Mouse (Mus musculus): ENCODE results near the gene Mau2. TPM values are rescaled to one million over a fixed set of nuclear protein-coding genes. Genes with fewer than 3 reads are reported as not detected.

The Mau2 gene
- total and polyA plus RNA-seq, 3 experiments = 19.5 to 38.4 (median 25.5) TPM

GRCm38 (mm10) chr8:70049662-70050061 lies 7.1 kb upstream of the Mau2 start:
- in situ Hi-C loops (cut with MboI; ENCODE audit: low pct_ligation_motif_present, low pct_unique_long_range_greater_than_20kb, low sequenced_read_pairs) (no loop called here), dilution Hi-C loops (cut with MboI; ENCODE audit: extremely low pct_ligation_motif_present, extremely low pct_unique_long_range_greater_than_20kb, low sequenced_read_pairs) (no loop called here)
- TF ChIP-seq EP300 (IDR thresholded peaks at IDR 0.05; ENCODE audit: low read length) = no peak
- no peak for TF ChIP-seq JUN (IDR thresholded peaks at IDR 0.05; ENCODE audit: insufficient read depth, low read depth, low read length)
- TF ChIP-seq POLR2A (IDR thresholded peaks at IDR 0.05; ENCODE audit: low read depth, low read length) = no peak
- no peak for TF ChIP-seq RAD21 (IDR thresholded peaks at IDR 0.05; ENCODE audit: low read depth, low read length)
- no peak for TF ChIP-seq CTCF (conservative IDR thresholded peaks at IDR 0.05 in 1 of 2, IDR thresholded peaks at IDR 0.05 in 1 of 2; ENCODE audit: low read depth in 2 of 2, low read length in 2 of 2)
- no peak for TF ChIP-seq PAX5 (IDR thresholded peaks at IDR 0.05; ENCODE audit: low read length)
- TF ChIP-seq ELF1 (IDR thresholded peaks at IDR 0.05; ENCODE audit: low read depth, low read length) = no peak
- no peak for TF ChIP-seq TBP (conservative IDR thresholded peaks at IDR 0.05; ENCODE audit: low read depth, low read length)
- no peak for TF ChIP-seq MAZ (IDR thresholded peaks at IDR 0.05; ENCODE audit: low read depth, low read length)
- TF ChIP-seq CHD2 (IDR thresholded peaks at IDR 0.05; ENCODE audit: low read length) = no peak
- TF ChIP-seq MEF2A (IDR thresholded peaks at IDR 0.05; ENCODE audit: borderline replicate concordance, low read depth, low read length) = no peak
- no peak for TF ChIP-seq SMC3 (IDR thresholded peaks at IDR 0.05; ENCODE audit: low read depth, low read length)
- no peak for TF ChIP-seq MYC (IDR thresholded peaks at IDR 0.05; ENCODE audit: low read depth, low read length)
- no peak for TF ChIP-seq CHD1 (IDR thresholded peaks at IDR 0.05; ENCODE audit: low read depth, low read length)
- TF ChIP-seq USF1 (IDR thresholded peaks at IDR 0.05; ENCODE audit: low read depth, low read length) = no peak
- no peak for TF ChIP-seq RCOR1 (conservative IDR thresholded peaks at IDR 0.05; ENCODE audit: low read depth, low read length)
- TF ChIP-seq UBTF (IDR thresholded peaks at IDR 0.05; ENCODE audit: low read depth, low read length) = no peak
- no peak for TF ChIP-seq ZC3H11A (IDR thresholded peaks at IDR 0.05; ENCODE audit: low read depth, low read length)
- TF ChIP-seq ZKSCAN1 (IDR thresholded peaks at IDR 0.05; ENCODE audit: borderline replicate concordance, low read depth, low read length) = no peak
- H3K4me1 ChIP-seq (ENCODE audit: control insufficient read depth in 1 of 2, insufficient read depth in 2 of 2) = peaks cover 0 to 8% of the 10 kb centered on the region in 2 experiments; a peak in 1 of 4 replicates
- DNase-seq (ENCODE audit: extremely low read depth) = no peak
- no peak overlapping the region for H3K4me2 ChIP-seq (ENCODE audit: insufficient read depth, low read depth, poor library complexity, severe bottlenecking)
- H3K9ac ChIP-seq (ENCODE audit: insufficient read depth, low read depth) = no peak overlapping the region
- H3K79me2 ChIP-seq (replicated peaks; ENCODE audit: control insufficient read depth, extremely low read depth, insufficient read depth, poor library complexity, severe bottlenecking) = peaks cover 35% of the 10 kb centered on the region
- H3K27me3 ChIP-seq (replicated peaks) = no peaks in the 10 kb centered on the region
- H3K9me3 ChIP-seq (replicated peaks; ENCODE audit: low read length) = no peaks in the 10 kb centered on the region
- H3K27ac ChIP-seq (ENCODE audit: insufficient read depth, low read depth) = no peak overlapping the region
- H3K4me3 ChIP-seq (replicated peaks in 1 of 3; ENCODE audit: low read depth in 2 of 3, low read length in 2 of 3, poor library complexity in 1 of 3) = no peak overlapping the region
- H3K36me3 ChIP-seq (replicated peaks in 1 of 2; ENCODE audit: control insufficient read depth in 1 of 2, insufficient read depth in 1 of 2, low read length in 1 of 2) = peaks cover 45 to 69% of the 10 kb centered on the region in 2 experiments

- Histone ChIP-seq H3K4me2 (ENCODE audit: insufficient read depth, low read depth, poor library complexity, severe bottlenecking) (peak overlapping the region; percentile 89), H3K4me3 (replicated peaks in 1 of 3; ENCODE audit: low read depth in 2 of 3, low read length in 2 of 3, poor library complexity in 1 of 3) (peak overlapping the region in 2 of 3 experiments; percentile 82 to 99), H3K27ac (ENCODE audit: insufficient read depth, low read depth) (no peak overlapping the region), H3K79me2 (replicated peaks; ENCODE audit: control insufficient read depth, extremely low read depth, insufficient read depth, poor library complexity, severe bottlenecking) (peaks cover 90% of the 10 kb centered on the region), H3K36me3 (replicated peaks in 1 of 2; ENCODE audit: control insufficient read depth in 1 of 2, insufficient read depth in 1 of 2, low read length in 1 of 2) (peaks cover 11 to 43% of the 10 kb centered on the region in 2 experiments), H3K9me3 (replicated peaks; ENCODE audit: low read length) (no peaks in the 10 kb centered on the region), H3K4me1 (ENCODE audit: control insufficient read depth in 1 of 2, insufficient read depth in 2 of 2) (peaks cover 11 to 42% of the 10 kb centered on the region in 2 experiments), H3K27me3 (replicated peaks) (no peaks in the 10 kb centered on the region), H3K9ac (ENCODE audit: insufficient read depth, low read depth) (peak overlapping the region; percentile 94; the same call in 1 of the 2 replicates)
- no peak for DNase-seq (ENCODE audit: extremely low read depth)
- TF ChIP-seq POLR2A (IDR thresholded peaks at IDR 0.05; ENCODE audit: low read depth, low read length) = no peak
- TF ChIP-seq ETS1 (conservative IDR thresholded peaks at IDR 0.05; ENCODE audit: low read depth, low read length) = no peak
- no peak for TF ChIP-seq JUN (IDR thresholded peaks at IDR 0.05; ENCODE audit: insufficient read depth, low read depth, low read length)
- no peak for TF ChIP-seq ELF1 (IDR thresholded peaks at IDR 0.05; ENCODE audit: low read depth, low read length)
- no peak for TF ChIP-seq SMC3 (IDR thresholded peaks at IDR 0.05; ENCODE audit: low read depth, low read length)
- no peak for TF ChIP-seq CTCF (conservative IDR thresholded peaks at IDR 0.05 in 1 of 2, IDR thresholded peaks at IDR 0.05 in 1 of 2; ENCODE audit: low read depth in 2 of 2, low read length in 2 of 2)
- TF ChIP-seq MAZ (IDR thresholded peaks at IDR 0.05; ENCODE audit: low read depth, low read length) = no peak
- in situ Hi-C loops (cut with MboI; ENCODE audit: low pct_ligation_motif_present, low pct_unique_long_range_greater_than_20kb, low sequenced_read_pairs) (no loop called here), dilution Hi-C loops (cut with MboI; ENCODE audit: extremely low pct_ligation_motif_present, extremely low pct_unique_long_range_greater_than_20kb, low sequenced_read_pairs) (no loop called here)
These were observed 1.5 kb upstream of the Mau2 start for GRCm38 (mm10) chr8:70043996-70044395.

All from CH12.LX (cell line).